Mouse (Mus musculus): ENCODE measurements around the gene Plekha1. TPM values are rescaled to one million over a fixed set of nuclear protein-coding genes. Genes with fewer than 3 reads are reported as not detected.

The Plekha1 gene
- total and polyA plus RNA-seq, 3 experiments = 6.9 to 22.1 TPM; not detected in 1

- TF ChIP-seq POLR2AphosphoS5 (IDR thresholded peaks at IDR 0.05; ENCODE audit: borderline replicate concordance, low read depth, low read length) (no peak), NELFE (IDR thresholded peaks at IDR 0.05; ENCODE audit: low read depth, low read length) (no peak), MYC (IDR thresholded peaks at IDR 0.05; ENCODE audit: low read depth, low read length) (no peak), MAZ (IDR thresholded peaks at IDR 0.05; ENCODE audit: low read depth, low read length) (no peak), ELF1 (IDR thresholded peaks at IDR 0.05; ENCODE audit: low read depth, low read length) (no peak), MXI1 (IDR thresholded peaks at IDR 0.05; ENCODE audit: low read depth, low read length) (no peak)
- Histone ChIP-seq H3K4me1 (ENCODE audit: control insufficient read depth in 1 of 2, insufficient read depth in 2 of 2, low read length in 2 of 2) (no peaks in the 10 kb centered on the region), H3K36me3 (ENCODE audit: control insufficient read depth in 1 of 2, insufficient read depth in 2 of 2, low read length in 2 of 2) (no peaks in the 10 kb centered on the region), H3K79me2 (ENCODE audit: control insufficient read depth, insufficient read depth, low read length, poor library complexity) (no peaks in the 10 kb centered on the region), H3K9me3 (replicated peaks; ENCODE audit: insufficient read depth, low read length) (no peaks in the 10 kb centered on the region), H3K9ac (ENCODE audit: control insufficient read depth, low read depth, low read length, poor library complexity, severe bottlenecking) (no peak overlapping the region), H3K27ac (ENCODE audit: control insufficient read depth, low read depth, low read length) (no peak overlapping the region), H3K27me3 (ENCODE audit: control insufficient read depth in 1 of 2, insufficient read depth in 2 of 2, low read length in 2 of 2) (no peaks in the 10 kb centered on the region), H3K4me3 (ENCODE audit: control insufficient read depth in 1 of 2, insufficient read depth in 1 of 2, low read depth in 2 of 2, low read length in 2 of 2) (no peak overlapping the region)
- DNase-seq (ENCODE audit: low read depth, low spot score) = no peak
Measured at GRCm38 (mm10) chr7:130936472-130936951, 71.0 kb downstream of the Plekha1 start.

DNA sequence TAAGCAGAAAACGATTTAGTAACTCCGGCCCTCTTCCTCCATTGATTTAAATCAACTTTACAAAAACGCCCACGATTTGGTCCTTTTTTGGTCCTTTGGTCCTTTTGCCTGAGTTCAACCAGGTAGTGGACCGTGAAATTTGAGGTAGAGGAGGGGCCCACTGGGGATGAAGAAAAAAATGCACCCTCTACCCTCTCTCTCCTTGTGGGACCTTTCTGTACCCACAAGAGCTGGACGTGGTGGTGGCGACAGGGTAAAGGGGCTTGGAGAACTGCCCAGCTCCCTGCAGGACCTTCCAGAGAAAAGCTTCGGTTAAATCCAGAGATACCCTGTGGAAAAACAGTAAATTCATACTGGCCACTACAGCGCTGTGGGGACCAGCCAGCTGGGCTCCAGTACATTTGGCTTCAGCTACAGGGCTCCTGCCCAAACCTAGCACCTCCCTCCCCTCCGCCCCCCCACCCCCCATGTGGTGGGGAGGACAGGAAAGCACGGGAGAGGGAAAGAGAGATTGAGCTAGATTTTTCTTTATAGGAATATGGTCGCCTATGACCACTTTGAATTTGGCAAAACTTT lies 71.8 kb downstream of the Plekha1 start:
- TF ChIP-seq POLR2A (IDR thresholded peaks at IDR 0.05; ENCODE audit: control insufficient read depth in 1 of 2, insufficient read depth in 1 of 2, low read depth in 1 of 2, low read length in 2 of 2, poor library complexity in 1 of 2) (no peak), MAZ (IDR thresholded peaks at IDR 0.05; ENCODE audit: low read depth, low read length) (no peak), TCF12 (IDR thresholded peaks at IDR 0.05; ENCODE audit: low read depth, low read length) (no peak), ZNF384 (IDR thresholded peaks at IDR 0.05; ENCODE audit: low read depth, low read length) (no peak), MYC (IDR thresholded peaks at IDR 0.05; ENCODE audit: low read depth, low read length) (no peak), CHD1 (IDR thresholded peaks at IDR 0.05; ENCODE audit: low read depth, low read length) (no peak), MAX (IDR thresholded peaks at IDR 0.05; ENCODE audit: low read length) (no peak), ZC3H11A (IDR thresholded peaks at IDR 0.05; ENCODE audit: low read depth, low read length) (no peak), EP300 (IDR thresholded peaks at IDR 0.05; ENCODE audit: low read depth in 1 of 2, low read length in 2 of 2) (no peak), MYB (IDR thresholded peaks at IDR 0.05; ENCODE audit: low read depth, low read length) (no peak), MAFK (IDR thresholded peaks at IDR 0.05; ENCODE audit: borderline replicate concordance, low read depth, low read length) (no peak), JUND (IDR thresholded peaks at IDR 0.05; ENCODE audit: low read depth, low read length) (no peak), ELF1 (IDR thresholded peaks at IDR 0.05; ENCODE audit: low read depth, low read length) (no peak), SMC3 (IDR thresholded peaks at IDR 0.05; ENCODE audit: low read depth, low read length) (no peak)
- no peaks in the 10 kb centered on the region for H3K9me3 ChIP-seq (replicated peaks; ENCODE audit: insufficient read depth, low read length)
- H3K36me3 ChIP-seq (ENCODE audit: control insufficient read depth in 1 of 2, insufficient read depth in 2 of 2, low read length in 2 of 2) = no peaks in the 10 kb centered on the region
- H3K27me3 ChIP-seq (ENCODE audit: control insufficient read depth in 1 of 2, insufficient read depth in 2 of 2, low read length in 2 of 2) = no peaks in the 10 kb centered on the region
- H3K4me3 ChIP-seq (ENCODE audit: control insufficient read depth in 1 of 2, insufficient read depth in 1 of 2, low read depth in 2 of 2, low read length in 2 of 2) = no peak overlapping the region
- no peaks in the 10 kb centered on the region for H3K4me1 ChIP-seq (ENCODE audit: control insufficient read depth in 1 of 2, insufficient read depth in 2 of 2, low read length in 2 of 2)
- no peaks in the 10 kb centered on the region for H3K79me2 ChIP-seq (ENCODE audit: control insufficient read depth, insufficient read depth, low read length, poor library complexity)
- H3K9ac ChIP-seq (ENCODE audit: control insufficient read depth, low read depth, low read length, poor library complexity, severe bottlenecking) = no peak overlapping the region
- DNase-seq (ENCODE audit: low read depth, low spot score) = no peak
- H3K27ac ChIP-seq (ENCODE audit: control insufficient read depth, low read depth, low read length) = no peak overlapping the region

Data from MEL (cell line).